Mouse (Mus musculus): ENCODE results near the gene Trpm4. TPM values are rescaled to one million over a fixed set of nuclear protein-coding genes. Genes with fewer than 3 reads are reported as not detected.

The Trpm4 gene
- total RNA-seq, 2 experiments from 2014 or later = 26.2 to 29.2 TPM

DNA sequence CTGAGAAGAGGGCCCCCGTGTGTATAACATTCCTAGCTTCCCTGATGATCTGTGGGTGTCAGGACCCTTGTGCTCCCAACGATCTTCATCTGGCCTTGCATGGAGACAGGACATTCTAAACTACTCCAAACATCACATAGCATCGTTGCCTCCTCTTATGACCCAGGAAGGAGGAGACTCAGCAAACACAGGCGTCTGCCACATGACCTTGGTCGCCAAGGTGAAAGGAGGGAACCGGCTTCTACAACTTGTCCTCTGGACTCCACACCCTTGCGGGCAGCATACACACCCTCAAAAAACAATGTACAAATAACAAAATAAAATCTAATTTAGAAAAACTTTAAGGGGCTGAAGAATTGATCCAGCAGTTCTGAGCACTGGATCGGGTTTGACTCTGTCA, 21.6 kb downstream of the Trpm4 start:
- DNase-seq = no peak

DNA sequence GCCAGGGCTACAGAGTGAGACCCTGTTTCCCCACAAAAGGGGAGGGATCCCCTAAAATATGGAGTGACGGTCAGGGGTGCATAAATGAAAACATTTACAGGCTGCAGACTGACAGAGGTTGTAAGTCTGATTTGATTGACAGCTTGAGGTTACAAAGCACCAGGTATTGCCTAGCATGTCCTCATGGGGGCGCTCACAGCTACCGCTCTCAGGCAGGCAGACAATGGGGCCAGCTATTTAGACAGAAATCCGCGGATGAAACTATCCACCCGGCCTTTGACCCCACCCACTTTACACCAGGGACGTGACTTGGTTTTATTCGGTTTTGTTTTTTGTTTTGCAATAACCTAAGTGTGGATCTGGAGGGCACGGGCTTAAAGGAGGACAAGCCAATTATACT, 24.1 kb downstream of the Trpm4 start:
- peak; percentile 73 for DNase-seq

DNA sequence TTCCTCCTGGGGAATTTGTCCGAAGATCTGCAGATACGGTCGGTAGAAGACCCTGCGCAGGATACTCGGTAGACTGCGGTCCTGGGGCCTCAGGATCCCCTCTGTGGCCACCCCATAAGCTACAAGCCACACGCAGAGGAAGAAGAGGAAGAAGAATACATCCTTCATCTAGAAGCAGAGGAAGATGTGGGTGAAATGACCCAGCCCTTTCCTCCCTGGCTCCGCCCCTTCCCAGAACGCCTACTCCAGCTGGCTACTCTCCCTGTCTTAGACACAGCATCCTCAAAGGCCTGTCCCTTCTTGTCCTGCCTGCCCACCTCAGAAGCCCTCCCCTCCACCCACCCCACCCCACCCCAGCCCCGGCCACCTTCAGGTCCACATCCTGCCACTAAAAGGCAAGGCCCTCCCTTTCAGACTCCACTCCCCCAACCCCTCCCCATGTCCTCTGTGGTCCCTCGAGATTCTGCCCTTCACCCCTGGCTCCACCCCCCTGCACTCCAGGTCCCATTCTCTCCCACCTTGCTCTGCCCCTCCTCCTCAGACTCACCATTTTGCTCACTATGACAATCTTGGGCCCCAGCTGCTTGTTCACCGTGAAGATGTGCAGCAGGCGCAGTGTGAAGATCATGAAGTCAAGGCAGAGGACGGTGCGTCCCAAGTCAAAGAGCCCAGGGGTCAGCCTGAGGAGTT, 24.9 kb downstream of the Trpm4 start:
- DNase-seq = no peak

DNA sequence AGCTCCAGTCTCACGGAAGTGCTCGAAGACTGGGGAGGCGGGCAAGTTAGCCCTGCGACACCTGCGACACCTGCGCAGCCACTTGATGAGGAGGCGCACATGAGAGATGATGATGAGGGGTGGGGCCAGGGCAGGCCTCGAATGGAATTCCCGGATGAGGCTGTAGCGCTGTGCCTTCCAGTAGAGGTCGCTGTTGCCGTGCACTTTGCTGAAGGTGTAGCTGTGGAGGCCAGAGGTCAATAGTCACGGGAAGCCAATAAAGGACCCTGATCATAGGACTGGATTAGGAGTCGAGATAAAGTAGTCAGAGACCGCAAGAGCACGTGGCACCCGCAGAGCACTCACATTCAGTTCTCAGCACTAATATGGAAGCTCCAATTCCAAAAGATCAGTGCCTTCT, 28.3 kb downstream of the Trpm4 start:
- DNase-seq = peak; percentile 79

DNA sequence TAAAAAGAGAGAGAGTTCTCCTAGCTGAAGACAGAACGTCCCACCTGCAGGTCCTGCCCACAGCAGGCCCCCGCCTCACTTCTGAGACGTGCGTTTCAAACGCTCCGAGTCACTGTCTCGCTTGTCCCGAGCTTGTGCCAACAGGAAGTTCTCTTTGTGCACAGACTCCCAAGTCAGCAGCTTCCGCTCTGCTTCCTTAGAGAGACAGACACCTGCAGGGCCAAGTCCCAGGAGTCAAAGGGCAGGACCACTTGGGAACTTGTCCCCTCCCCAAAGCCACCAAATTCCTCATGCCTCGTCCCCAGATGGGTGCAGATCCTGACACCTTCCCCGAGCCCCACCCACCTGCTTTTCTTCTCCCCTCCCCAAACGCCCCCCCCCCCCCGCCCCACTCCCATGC, 28.7 kb downstream of the Trpm4 start:
- DNase-seq = no peak

DNA sequence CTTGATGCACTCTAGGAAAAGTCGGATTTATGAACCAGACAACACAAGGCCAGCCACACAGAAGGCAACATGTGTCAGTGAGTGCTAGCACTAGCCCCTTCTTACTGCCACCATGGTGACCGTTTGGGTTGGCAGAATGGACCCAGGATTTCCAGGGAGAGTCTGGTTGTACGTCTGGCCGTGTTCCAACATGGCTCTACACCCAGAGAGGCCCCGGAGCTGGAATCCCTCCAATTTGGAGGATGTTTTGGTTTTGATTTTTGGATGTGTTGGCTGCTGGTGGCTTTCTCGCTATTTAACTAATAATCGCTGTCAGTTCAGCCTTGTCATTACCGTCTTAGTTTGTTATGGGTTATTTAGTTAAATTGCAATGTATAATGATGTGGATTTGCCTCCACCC, 31.0 kb downstream of the Trpm4 start:
- no peak for DNase-seq

DNA sequence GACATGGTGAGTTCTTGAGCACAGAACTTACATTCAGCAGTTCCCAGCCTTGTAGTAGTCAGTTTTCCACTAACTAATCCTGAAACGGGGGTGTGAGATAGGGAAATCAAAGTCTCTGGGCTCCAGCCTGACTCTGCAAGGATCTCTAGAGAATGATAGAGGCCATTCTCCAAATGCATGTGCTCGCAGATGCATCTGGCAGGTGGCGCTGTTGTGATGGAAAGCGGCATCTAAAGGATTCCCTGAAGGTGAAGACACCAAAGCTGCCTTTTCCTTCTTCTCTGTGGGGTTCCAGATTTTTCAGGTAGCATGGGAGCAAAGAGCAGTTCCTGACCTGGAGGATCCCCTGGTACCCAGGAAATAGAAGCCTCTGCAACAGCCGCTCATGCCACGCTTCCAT, 33.3 kb downstream of the Trpm4 start:
- DNase-seq = peak; percentile 80

DNA sequence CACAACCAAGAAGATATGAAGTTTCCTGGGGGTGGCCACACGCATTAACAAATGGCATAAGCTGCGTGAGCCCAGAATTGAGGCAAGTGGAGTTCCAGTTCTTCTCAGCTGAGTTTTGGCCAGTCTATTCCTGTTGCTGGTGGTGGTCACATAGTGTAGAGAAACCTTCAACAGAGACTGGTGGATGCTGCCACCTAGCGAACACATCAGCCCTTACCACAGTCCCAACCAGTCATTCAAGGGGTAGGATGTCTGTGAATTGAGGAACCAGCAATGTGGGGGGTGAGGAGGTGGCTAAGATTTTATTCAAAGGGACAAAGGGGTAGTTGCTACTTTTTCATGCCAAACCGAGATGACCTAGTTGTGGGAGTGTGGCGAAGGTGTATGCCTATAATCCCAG, 33.8 kb downstream of the Trpm4 start:
- DNase-seq = peak; percentile 77

DNA sequence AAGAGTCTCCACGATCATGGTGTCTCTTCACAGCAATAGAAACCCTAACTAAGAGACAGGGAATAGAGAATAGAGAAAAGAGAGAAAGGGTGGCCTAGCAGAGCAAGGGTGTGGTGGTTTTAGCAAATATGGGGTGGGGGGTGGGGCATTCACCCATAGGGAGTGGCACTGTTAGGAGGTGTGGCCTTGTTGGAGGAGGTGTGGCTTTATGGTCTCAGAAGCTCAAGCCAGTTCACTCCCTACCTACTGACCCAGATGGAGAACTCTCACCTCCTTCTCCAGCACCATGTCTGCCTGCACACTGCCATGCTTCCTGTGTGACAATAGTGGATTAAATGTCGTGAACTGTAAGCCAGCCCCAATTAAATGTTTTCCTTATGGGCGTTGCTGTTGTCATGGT, 36.0 kb downstream of the Trpm4 start:
- DNase-seq = no peak

DNA sequence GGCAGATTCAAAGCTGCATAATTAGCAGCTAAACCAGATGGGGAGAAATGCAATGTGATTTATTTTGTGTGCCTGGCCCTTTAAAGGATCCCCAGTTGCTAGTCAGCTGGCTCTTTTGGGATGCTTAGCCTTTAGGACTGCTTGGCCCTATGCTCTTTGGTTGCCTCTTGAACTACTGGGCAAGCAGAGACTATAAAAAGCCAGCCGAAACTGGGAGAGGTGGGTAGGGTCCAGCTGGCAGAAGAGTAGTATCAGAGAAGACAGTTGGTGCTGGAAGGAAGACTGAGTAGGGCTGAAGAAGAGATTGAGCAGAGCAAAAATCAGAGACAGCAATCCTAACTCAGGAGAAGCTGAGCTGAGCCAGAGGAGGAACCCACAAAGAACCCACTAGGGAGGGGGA, 37.0 kb downstream of the Trpm4 start:
- DNase-seq = no peak

DNA sequence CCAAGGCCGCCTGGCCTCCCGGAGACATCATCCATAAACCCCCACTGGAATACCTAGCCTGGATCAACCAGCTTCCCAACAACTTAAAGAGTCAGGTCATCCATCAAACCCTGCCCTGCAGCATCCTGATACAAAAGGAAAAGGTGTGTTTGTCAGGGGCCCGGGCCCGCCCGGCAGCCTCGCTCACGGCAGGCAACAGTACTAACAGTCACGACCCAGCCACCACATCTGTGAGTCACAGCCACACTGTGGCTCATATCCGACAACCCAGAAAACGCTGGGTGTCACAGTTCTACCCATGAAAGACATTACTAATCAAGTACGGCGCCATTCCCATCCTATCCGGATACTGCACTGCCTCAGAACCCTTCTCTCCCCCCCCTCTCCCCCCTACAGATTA, 47.1 kb downstream of the Trpm4 start:
- no peak for DNase-seq

DNA sequence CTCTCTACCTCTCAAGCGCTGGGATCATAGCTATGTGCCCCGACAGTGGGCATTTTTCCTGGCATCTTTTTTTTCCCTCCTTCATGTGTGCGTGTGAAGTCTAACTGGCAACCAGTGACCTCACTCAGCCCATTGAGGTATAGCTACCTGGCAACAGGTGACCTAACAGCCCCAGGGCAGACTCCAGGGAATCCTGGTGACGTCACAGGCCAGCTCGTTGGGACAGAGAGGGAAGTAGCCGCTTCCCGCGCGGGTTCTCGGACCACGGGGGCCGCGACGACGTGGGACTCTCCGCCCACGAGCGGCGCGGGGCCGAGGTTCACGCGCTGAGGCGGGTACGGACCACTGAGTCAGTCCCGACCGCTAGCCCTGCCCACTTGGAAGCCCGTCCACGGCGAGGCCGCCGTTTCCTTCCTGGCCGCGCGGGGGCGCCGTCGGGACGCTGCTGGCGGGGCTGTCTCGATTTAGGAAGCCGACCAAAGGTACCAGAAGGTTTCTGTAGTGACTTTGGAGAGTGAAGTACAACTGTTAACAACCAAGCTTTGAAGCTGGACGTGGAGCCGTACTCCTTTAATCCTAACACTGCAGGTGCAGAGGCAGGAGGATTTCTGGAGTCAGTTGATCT, 56.3 kb downstream of the Trpm4 start, which contains the start of gene Slc6a21:
Gene Slc6a21 (plus strand): TSS at position 378 of the 625 bp plus-strand sequence.
- peak; percentile 83 for DNase-seq

DNA sequence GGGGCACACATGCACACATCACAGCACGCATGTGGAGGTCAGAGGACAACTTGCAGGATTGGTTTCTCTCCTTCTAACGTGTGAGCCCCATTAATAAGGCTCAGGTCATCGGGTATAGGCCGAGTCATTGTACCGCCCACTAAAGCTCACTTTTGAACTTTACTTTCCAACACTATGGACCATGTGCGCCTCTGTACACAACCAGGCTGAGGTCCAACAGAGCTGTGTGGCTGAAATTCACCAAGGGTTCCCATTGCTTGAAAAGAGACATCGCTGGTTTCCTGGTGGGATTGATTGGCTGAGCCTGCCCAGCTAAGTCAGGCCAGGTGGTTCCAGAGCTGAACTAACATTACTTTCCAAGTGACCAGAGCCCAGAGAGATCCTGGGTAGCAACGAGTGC, 59.9 kb downstream of the Trpm4 start:
- DNase-seq = no peak

DNA sequence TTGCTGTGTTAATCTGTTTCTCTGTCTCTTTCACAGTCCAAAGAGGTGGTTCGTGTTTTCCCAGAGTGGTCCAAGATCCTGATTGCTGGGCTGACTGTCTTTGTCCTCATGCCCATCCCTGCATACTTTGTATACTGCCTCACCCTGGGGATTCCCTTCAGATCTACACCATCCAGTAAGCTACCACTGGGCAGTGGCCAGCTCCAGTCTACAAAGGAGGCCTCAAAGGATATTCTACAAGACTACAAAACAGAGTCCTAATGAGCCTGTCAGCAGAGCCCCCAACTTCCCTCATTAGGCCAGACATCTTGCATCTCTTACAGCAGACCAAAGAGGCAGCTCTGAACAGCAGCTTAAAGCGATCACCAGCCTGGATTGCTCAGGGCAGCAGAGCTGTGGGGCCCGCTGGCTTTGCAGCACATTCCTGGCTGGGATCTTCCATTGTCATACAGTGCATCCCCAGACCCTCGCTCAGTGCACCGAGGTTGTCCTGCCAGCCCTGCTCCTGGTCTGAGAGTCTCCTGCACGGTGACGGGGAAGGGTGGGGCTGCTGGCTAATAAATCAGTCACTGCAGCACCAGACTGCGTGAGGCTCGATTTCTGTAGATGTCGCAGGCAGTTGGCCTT, 60.7 kb downstream of the Trpm4 start:
- DNase-seq = no peak

DNA sequence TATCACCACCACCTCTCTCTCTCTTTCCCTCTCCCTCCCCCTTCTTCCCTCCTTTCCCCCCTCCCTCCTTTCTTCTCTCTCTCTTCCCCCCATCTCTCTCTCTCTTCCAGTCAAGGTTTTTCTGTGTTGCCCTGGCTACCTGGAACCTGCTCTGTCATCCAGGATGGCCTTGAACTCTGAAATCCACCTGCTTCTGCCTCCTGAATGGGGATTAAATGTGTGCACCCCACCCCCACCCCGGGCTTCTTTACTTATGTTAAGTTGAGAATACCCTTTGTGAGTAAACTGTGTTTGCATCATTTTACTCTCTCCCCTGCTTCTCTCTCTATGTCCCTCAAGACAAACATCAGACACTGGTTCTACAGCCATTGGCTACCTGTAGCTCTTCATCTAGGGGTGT, 68.1 kb downstream of the Trpm4 start:
- DNase-seq = no peak

DNA sequence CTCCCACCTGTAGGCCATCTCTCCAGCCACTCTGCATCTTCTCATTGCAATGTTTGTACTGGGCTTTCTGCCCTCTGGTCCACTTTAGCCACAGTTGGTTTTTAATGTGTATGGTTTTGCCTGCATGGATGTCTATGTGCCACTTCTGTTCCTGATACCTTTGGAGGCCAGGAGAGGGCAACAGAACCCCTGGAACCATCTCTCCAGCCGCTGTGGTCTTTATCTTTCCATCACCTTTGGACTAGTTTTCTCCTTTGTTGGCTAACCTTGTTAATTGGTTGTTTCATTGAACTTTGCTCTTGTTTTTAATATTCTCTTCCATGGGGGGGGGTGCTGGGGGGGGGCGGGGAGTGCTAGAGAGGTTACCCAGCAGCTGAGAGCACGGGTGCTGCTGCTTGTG, 69.2 kb downstream of the Trpm4 start:
- no peak for DNase-seq

DNA sequence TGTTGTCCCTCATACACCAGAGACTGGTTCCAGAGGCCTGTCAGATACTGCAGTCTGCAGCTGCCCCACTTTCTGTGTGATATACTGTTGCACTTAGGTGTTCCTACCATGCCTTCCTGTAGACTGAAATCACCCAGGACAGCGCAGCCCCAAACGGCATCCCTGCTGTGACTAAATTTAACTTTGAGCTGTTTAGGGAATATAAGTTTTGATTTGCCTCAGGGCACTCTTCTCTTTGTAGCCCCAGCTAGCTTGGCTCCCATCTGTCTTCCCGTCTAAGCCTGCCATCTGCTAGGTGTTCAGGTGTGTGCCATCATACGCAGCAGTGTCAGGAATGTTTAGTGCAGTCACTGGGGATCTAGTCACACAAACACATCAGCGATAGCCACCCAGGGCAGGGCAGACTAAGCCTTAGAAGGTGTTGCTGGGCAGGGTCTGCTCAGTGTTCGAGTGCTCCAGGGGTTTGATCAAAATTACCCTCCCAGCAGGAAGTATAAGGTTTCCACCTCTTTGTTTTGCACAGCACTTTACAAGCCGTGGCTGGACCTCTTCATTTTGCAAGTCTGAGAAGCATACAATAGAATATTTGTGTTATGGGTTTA, 70.5 kb downstream of the Trpm4 start:
- DNase-seq = no peak

DNA sequence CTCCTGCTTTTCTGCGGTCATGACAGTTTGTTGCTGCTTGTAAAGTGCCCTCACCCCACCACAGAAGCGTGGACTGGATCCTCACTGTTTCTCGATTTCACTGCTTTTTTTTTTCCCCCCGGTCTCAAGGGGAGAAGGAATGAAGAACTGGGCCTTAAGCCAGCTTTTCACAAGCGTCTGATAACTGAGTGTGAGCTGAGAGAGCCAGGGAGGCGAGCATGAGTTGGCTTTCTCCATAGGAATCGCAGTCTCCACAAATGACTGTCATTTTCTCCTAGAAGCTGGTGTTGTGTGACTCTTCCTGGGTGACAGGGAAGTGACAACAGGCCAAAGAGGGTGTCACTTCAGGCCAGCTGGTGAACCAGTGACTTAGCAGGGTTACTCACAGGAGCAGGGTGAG, 71.3 kb downstream of the Trpm4 start:
- DNase-seq = peak; percentile 29

DNA sequence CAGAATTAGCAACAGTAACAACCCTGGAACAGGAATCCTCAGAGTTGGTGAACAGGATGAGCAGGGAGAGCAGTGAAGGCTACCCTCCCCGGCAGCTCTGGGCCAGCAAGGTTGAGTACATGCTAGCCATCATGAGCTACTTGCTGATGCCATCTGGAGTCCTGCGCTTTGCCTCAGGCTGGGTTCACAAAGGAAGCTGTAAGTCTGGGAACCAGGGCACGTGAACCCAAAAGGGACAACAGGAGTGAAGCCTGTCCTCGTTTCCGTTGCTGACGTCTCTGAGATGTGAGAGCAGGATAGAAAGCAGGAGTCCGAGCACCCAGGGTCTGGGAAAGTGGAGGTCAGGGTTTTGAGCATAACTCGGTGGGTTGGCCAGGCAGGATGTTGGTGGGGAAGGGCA, 74.3 kb downstream of the Trpm4 start:
- DNase-seq = no peak

DNA sequence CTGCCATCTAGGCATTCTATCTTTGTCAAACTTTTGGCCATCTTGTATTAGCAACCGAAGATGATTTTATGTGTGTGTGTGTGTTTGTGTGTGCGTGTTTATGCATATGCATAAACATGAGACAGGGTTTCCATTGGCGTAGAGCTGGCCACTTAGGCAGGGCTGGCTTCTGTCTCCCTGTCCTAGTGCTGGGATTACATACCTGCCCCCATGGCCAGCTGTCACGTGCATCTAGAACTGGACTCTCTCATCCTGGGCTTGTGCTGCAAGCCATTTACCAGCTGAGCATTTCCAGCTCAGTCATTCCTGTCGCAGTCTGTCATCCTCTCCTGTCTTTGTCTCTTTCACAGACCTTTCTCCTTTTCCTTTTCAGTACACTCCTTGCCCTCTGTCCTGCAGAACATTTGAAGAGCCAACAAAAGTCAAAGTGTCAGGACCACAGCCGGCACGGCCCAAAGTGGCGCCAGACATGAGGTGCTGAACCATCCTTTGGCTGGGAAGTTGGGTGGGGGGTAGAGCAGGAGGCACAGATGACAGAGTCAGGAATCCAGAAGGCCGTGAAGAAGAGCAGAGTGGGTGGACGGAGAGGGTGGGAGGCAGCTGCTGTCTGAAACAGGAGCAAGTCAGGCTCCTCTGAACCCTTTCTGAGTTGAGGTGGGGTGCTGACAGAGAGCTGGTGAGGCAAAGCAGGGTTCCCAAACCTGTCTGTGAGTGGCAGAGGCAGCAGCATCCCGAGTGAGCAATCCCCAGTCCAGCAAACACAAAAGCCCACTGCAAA, 76.3 kb downstream of the Trpm4 start:
- DNase-seq = no peak

DNA sequence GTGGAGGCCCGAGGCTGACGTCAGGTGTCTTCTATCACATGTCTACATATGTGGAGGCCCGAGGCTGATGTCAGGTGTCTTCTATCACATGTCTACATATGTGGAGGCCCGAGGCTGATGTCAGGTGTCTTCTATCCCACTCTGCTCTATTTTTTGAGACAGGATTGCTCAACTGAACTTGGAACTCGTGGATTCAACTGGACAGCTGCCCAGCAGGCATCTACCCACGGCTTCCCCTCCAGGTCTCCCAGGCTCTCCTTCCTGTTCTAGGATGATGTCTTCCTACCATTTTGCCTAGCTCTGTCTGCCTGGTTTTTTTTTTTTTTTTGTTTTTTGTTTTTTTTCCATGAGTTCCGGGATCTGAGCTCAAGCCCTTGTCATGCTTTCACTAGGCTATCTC, 77.8 kb downstream of the Trpm4 start:
- DNase-seq = peak; percentile 40

DNA sequence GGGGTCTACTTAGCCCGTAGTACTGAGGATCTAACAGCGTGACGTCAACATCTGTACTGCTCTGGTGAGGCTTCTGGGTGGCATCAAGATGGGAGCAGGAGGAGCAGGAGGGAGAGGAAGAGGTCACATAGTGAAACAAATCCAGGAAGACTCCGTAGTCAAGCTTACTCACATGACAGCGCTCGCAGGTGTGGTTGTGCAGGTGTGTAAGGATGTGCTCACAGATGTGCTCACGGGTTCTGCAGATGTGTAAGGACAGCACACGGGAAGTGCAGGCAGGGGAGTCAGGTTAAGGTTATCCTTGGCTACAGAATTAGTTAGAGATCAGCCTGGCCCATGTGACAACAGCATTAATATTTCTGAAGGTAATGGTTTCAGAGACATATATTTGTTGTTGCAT, 79.8 kb downstream of the Trpm4 start:
- no peak for DNase-seq
